Mouse (Mus musculus) forelimb bud, embryonic 11.5 days (tissue): ENCODE measurements around the gene Olfr1378.

Source experiments
- DNase-seq: peaks from one replicate; pipeline ENCODE4 v3.0.0-alpha.2; 2012; ENCODE audit warnings: low read depth, low spot score

The Olfr1378 gene

DNA sequence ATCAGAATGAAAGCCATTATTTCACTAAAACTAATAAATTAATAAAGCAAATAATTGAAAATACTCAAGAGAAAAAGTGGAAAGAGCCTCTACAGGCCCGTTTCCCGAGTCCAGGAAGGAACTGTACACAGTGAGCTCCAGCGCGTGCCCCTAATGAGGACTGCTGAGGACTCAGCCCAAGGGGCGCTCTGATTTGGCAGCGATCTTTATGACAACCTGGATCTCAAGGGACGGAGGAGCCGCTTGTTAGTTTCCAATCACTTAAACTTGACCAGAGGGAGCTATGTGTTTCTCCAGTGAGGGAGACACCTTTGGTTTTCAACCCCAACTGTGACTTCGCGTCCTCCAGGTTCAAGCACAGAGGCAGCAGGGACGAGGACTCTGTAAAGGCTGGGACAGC is at the start of gene Olfr1378:
Gene Olfr1378 (plus strand): TSS at position 301 of the 400 bp plus-strand sequence.
- no peak for DNase-seq

DNA sequence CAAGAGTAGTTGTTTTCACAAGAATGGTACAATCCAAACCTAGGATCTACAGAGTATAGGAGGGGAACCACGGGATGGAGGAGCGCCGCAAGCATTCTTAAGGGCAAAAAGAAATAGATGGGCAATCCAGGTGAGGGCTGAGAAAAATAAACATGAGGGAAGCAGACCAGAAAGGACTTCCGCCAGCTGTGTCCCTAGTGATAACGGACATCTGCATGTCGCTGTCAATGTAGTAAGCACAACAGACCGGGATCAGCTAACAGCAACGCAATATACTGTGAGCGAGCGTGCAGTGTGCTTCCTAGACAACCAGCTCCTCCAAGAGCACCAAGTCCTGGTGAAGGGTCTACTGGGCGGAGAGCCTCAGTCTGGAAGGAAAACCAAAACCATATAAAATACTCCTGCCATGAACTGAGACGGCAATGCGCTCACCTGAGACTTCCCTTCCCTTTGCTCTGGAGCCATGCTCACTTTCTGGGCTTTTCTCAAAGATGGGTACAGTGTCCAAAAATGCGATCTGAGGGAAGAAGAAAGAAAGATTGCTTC is 35.8 kb upstream of the Olfr1378 start:
- DNase-seq = no peak

DNA sequence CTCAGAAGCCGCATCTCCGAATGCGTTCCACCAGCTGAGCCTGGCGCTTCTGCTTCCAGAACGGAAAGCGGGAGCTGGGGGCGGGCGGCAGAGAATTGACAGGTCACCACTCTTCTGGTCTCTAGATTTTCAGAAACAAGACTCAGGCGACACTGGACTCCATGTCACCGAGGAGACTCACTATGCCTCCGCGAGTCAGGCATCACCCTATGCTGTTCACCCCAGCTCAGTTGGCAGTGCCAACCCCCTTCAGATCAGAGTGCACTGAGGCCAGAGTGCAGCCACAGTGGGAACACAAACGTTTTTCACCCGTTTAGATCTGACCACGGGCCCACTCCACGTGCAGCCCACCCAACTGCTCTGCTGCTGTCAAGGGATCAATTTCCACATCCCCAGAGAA is 35.3 kb upstream of the Olfr1378 start:
- no peak for DNase-seq

DNA sequence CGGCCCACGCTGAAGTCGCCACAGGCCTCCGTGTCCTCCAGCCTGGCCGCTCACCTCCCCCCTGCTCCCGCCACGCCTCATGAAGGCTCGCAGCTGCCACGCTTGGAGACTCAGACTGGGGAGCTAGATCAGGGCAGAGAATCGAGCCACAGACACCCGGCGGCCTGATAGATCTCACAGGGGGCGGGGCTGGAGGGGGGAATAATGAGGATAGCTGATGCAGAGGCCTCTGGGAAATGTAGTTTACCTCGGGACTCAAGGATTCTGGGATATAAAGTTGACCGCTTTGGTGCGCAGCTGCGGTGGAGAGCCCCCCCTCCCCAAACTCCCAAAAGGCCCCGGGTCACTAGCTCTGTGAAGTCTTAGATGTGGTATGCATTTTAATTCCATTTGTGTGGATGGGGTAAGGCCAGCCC is 34.9 kb upstream of the Olfr1378 start, which contains the start of gene Zfp354b:
Gene Zfp354b (minus strand): TSS at position 183 of the 416 bp plus-strand sequence.
- DNase-seq = peak; percentile 83

DNA sequence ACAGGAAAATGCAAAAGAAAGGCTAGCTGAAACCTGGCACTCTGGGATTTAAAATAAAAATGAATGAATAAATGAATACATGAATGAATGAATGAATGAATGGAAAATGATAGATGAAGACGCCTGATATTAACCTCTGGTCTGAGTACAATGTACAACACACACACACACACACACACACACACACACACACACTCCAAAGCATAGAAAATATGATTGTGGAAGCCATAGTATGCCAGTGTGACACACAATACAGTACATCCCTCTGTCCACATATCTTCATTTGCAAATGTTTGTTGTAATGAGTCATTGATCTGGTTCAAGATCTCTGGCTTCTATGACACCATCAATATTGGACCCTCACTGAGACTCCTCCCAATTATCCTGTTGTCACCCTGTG is 34.3 kb upstream of the Olfr1378 start:
- no peak for DNase-seq

DNA sequence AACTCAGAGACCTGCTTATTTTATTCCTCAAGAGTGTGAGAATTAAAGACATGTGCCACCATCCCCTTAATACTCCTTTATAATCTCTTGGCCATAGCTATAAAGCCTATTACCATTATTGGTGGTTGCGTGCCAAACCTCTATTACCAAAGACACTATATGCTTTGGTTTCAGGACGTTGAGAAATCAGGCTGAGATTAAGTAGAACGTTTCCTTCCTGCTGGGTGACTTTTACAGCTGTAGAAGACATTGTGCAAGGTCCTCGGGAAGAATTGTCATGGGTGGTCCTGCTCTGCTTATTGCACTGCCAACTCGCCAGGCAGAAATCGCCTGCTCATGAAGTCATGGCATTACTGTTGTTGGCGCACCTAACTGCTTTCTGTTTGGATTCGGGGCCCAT is 27.9 kb upstream of the Olfr1378 start:
- DNase-seq = no peak

DNA sequence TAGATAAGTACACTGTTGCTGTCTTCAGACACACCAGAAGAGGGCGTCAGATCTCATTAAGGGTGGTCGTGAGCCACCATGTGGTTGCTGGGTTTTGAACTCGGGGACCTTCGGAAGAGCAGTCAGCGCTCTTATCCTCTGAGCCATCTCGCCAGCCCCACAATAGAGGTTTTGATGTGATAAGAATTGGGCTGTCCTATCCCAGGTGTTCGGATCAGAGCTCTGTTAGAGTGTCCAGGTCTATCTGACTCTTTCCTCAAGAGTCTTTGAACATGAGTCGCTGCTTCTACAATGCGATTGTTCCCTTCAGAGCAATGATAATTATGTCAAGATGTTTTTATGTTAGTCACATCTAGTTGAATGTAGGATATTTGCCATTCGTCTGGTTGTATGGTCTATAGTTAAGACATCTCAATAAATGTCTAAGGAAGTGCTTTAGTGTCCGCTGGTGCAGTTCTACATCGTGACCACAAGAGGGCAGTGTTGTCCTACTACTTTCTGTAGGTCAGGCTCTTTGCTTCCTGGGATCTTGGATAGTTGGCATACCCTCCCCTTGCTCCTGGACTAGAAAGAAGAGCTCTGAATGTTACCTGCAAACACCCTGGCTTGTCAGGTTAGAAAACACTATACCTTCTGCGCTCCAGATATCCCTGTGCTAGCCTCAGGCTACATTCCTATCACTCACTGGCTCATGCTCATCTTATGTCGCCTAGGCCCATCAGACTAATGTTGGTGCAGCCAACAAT is 26.5 kb upstream of the Olfr1378 start:
- peak; percentile 74 for DNase-seq

DNA sequence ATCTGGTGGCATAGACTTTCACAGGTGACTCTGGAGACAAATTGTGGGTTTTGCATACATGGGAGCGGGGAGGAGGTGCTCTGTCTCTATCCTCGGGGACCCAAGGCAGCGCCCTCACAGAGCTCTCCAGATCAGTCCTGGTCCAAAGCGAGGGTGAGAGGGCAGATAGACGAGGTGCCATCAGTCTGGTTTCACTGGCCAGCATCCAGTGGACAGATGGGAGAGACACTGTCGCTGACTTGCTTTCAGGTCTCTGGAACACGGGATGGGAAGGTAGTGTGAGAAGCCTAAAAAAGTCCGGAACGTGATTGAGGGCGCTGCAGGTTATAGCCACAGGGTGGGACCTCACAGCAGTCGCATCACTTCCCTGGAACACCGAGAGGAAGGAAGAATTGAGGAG is 23.9 kb upstream of the Olfr1378 start:
- no peak for DNase-seq

DNA sequence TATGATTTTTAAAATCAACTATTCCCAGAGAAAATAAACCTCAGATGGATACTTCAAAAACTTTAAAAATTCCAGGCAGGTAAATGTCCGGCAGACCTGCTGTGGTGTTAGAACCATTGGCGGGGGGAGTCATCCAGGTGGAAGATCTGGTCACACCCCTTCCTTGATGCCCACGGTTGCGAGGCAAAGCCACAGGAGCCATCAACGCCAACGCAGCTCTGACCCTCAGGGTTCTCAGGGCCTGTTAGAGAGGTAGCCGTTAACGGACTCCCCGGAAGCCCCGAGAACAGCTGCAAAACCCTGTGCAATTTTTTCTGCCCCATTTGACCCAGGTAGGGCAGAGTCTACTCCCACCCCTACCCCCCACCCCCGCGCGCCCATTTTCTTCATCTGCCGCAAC is 22.8 kb upstream of the Olfr1378 start, which contains the start of gene 4933414I15Rik:
Gene 4933414I15Rik (minus strand): TSS at position 260 of the 400 bp plus-strand sequence.
- no peak for DNase-seq

DNA sequence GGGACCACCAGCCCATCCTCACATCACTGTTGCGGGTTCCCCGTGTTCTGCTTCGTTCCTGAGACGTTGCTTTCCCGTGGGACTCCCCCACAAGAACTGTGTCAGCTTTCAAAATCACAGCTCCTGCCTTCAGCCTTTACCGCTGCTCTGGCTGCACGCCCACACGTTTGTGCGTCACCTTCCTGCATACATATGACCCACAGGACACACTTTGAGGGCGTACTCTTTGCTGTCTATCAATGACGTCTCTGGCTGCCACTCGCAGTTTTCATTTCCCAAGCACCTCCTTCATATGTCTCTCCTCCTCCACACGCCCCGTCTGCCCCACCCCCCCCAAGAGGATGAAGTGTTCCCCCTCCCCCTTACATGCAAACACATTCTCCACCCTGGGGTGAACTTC is 14.0 kb upstream of the Olfr1378 start:
- DNase-seq = no peak

DNA sequence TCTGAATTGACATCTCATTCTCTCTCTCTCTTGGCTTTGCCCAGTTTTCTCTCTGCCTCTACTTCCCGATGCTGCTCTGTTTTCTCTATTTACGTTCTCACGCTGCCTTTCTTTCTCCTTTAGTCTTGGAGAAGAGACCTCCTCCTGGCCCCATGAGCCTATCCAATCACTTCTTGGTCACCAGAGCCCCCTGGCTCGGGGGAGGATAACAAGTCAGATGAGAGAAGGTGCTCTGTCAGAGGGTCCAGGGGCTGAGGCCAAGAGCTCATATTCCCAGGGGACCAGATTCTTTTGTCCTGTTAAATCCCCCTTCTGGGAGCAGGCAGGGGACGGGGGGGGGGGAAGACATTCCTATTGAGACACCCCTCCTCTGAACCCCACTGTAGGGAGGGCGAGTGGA is 12.7 kb upstream of the Olfr1378 start, which contains the start of gene Prop1:
Gene Prop1 (minus strand): TSS at position 101 of the 400 bp plus-strand sequence.
- no peak for DNase-seq

DNA sequence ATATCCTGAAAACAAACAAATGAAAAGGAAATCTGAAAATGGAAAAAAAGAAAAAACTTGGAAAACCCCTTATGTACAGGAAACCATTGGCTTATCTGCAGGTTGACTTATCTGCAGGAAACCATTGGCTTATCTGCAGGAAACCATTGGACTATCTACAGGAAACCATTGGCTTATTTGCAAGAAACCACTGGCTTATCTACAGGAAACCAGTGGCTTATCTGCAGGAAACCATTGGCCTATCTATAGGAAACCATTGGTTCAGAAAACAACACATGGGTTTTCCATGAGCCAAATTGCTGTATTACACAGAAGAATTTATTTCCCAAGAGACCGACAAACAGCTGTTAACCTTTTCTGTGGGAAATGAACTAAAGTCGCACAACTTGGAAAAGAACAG is 1.4 kb upstream of the Olfr1378 start:
- no peak for DNase-seq

DNA sequence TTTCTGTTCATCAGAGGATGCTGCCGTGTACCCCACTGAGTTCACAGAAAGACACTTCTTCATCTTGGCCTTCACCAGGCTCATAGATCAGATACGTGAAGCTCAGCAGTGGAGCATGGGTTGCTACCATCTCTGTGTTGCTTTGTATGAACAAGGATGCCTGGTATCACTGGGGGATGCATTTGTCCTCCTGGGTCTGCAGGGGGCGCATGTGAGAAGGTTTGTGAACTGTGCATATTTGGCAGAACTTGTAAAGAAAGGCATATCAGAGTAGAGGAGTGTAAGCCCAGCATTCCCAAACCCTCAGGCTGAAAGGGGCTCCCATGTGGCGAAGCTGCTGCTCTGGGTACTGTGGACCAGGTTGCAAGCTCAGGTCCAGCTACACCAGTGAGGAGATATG is 10.9 kb downstream of the Olfr1378 start:
- DNase-seq = no peak

DNA sequence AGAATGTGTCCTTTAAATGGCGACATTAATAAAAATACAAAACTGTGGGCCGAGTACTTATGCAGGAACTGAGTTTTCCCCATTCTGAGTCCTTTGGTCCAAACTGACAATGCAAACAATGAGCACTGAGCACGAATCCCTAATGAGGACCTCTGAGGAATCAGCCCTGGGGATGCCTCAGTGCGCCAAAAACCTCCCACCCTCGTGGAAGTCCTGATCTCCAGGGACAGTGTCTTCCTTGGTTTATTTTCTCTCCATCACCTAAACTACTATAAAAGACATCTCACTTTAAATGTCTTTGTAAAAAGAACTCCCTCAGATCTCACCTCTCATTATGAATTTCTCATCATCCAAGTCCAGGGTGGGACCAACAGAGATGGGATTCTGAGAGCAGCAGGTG is 15.3 kb downstream of the Olfr1378 start, which contains the start of gene Olfr1377:
Gene Olfr1377 (plus strand): TSS at position 301 of the 400 bp plus-strand sequence.
- DNase-seq = no peak

DNA sequence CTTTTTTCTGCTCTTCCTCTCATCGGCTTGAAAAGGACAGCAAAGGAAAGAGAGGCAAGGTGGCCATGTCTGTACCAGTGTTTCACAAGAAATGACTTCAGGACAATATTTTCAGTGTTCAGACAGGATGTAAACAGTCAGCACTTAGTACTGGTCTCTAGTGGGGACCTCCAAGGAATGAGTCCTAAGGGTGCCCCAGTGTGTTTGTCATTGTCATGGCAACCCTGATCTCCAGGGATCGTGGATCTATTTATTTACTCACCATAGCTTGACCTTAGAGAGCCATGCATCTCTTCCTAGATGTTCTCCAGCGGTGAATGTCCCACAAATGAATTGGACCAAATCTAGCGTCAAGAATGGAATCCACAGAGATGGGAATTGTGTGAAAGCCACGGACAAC is 37.0 kb downstream of the Olfr1378 start, which contains the start of gene Olfr51:
Gene Olfr51 (plus strand): TSS at position 301 of the 400 bp plus-strand sequence.
- DNase-seq = no peak

DNA sequence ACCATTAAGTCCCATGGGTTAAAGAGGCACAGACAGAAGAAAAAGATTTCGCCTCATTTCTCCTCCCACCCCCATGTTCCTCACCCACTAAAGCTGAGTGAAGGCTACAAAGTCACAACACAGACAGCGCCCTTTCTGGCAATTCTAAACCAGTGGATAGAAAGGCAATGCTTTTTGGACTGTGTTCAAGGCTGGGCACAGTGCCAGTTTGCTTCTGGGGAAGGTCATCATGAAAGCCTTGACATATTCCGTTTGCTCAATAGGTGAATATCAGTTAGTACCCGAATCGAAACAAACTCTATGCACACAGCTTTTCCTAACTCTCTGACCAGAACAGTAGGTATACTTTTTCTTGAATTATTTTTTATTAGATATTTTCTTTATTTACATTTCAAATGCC is 45.5 kb downstream of the Olfr1378 start:
- no peak for DNase-seq

DNA sequence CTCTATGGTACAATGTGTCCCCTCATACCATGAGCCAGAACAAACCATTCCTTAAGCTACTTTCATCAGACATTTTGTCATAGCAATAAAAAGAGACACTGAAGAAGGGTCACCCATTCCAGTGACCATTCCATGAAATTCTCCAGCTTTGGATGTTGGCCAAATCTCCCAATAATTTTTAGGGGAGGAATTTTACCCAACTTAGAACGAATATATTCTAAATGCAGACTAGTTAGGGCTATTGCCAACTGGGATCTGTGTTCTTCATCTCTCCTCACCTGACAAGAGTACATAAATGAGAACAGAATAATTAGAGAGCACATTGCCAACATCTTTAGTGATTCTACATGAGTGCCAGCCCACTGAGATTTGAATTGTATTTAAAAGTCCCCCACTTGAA is 47.6 kb downstream of the Olfr1378 start, which contains the start of gene Olfr54:
Gene Olfr54 (plus strand): TSS at position 301 of the 400 bp plus-strand sequence.
- no peak for DNase-seq

DNA sequence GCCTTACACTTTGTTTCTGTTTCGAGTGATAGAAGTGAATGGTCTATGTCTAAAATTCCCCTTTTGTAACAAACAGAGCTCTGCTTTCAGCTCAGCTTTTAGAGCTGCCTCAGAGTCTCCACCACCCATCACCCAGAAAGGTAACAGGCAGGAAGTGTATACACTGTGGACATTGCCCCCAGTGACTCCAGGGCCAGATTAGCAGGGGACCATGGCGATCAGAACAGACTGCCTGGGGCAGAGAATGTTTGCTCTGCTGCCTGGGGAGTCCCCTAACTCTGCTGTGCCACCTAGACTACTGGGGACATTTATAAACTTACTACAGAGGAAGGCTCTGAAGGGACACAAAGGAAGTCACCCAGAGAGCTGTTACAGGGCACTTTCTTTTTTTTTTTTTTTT is 50.0 kb downstream of the Olfr1378 start:
- DNase-seq = no peak
